Mouse (Mus musculus): ENCODE measurements around the gene Ap1m1.

- TF ChIP-seq POLR2A (IDR thresholded peaks at IDR 0.05; ENCODE audit: borderline replicate concordance, extremely low read depth, low read depth, low read length): no peak
- no peak for TF ChIP-seq CTCF (IDR thresholded peaks at IDR 0.05; ENCODE audit: insufficient read depth, low read length)
These were observed 26.3 kb upstream of the Ap1m1 start, which contains the start of gene Gm11034 for GRCm38 (mm10) chr8:72213536-72213935.
